Mouse (Mus musculus): Measurements from ENCODE around the gene Eif2ak4. TPM values are rescaled to one million over a fixed set of nuclear protein-coding genes. Genes with fewer than 3 reads are reported as not detected.
A peak's percentile ranks its signal among the peaks of the same experiment; 100 is the strongest.

The Eif2ak4 gene
- polyA plus RNA-seq, 1 experiment from 2014 or later, result 11.8 TPM

GRCm38 (mm10) chr2:118445696-118446674 is 57.6 kb downstream of the Eif2ak4 start:
- ATAC-seq (ENCODE audit: low FRiP score) (no peak), DNase-seq (ENCODE audit: low spot score, missing footprints) (no peak)
- Histone ChIP-seq H3K4me3 (ENCODE audit: low read depth, low read length) (no peak overlapping the region), H3K36me3 (ENCODE audit: control insufficient read depth, insufficient read depth, low read length) (no peaks in the 10 kb centered on the region), H3K4me2 (no peak overlapping the region), H3K27me3 (ENCODE audit: control insufficient read depth, insufficient read depth, low read length) (no peaks in the 10 kb centered on the region), H3K4me1 (ENCODE audit: control insufficient read depth, insufficient read depth, low read length) (peaks cover 3% of the 10 kb centered on the region), H3K9ac (ENCODE audit: low read length) (no peak overlapping the region), H3K9me3 (ENCODE audit: control insufficient read depth, low read length) (no peaks in the 10 kb centered on the region), H3K27ac (ENCODE audit: low read depth, low read length) (no peak overlapping the region)
- 86% methylated on average over 13 of the region's 13 CpGs for WGBS

- no peaks in the 10 kb centered on the region for H3K9me3 ChIP-seq (ENCODE audit: control insufficient read depth, low read length)
- H3K27me3 ChIP-seq (ENCODE audit: control insufficient read depth, insufficient read depth, low read length), result no peaks in the 10 kb centered on the region
- H3K4me1 ChIP-seq (ENCODE audit: control insufficient read depth, insufficient read depth, low read length), result peaks cover 3% of the 10 kb centered on the region
- H3K36me3 ChIP-seq (ENCODE audit: control insufficient read depth, insufficient read depth, low read length), result peaks cover 3% of the 10 kb centered on the region; the same call in 1 of the 2 replicates
- no peak overlapping the region for H3K9ac ChIP-seq (ENCODE audit: low read length)
- no peak overlapping the region for H3K27ac ChIP-seq (ENCODE audit: low read depth, low read length)
- ATAC-seq (ENCODE audit: low FRiP score), result no peak
- no peak for DNase-seq (ENCODE audit: low spot score, missing footprints)
- 66% methylated on average over 12 of the region's 12 CpGs for WGBS
- H3K4me2 ChIP-seq, result no peak overlapping the region
- H3K4me3 ChIP-seq (ENCODE audit: low read depth, low read length), result no peak overlapping the region
These were observed 59.8 kb downstream of the Eif2ak4 start for GRCm38 (mm10) chr2:118448181-118448580.

GRCm38 (mm10) chr2:118451056-118451455 is 62.6 kb downstream of the Eif2ak4 start:
- Histone ChIP-seq H3K4me2 (no peak overlapping the region), H3K36me3 (ENCODE audit: control insufficient read depth, insufficient read depth, low read length) (peaks cover 3% of the 10 kb centered on the region; the same call in 1 of the 2 replicates), H3K4me3 (ENCODE audit: low read depth, low read length) (no peak overlapping the region), H3K9ac (ENCODE audit: low read length) (no peak overlapping the region), H3K9me3 (ENCODE audit: control insufficient read depth, low read length) (no peaks in the 10 kb centered on the region), H3K27me3 (ENCODE audit: control insufficient read depth, insufficient read depth, low read length) (no peaks in the 10 kb centered on the region), H3K4me1 (ENCODE audit: control insufficient read depth, insufficient read depth, low read length) (peaks cover 3% of the 10 kb centered on the region), H3K27ac (ENCODE audit: low read depth, low read length) (no peak overlapping the region)
- DNase-seq (ENCODE audit: low spot score, missing footprints) (no peak), ATAC-seq (ENCODE audit: low FRiP score) (no peak)
- WGBS, result 87% methylated on average over 6 of the region's 6 CpGs

GRCm38 (mm10) chr2:118457029-118457428 is 68.6 kb downstream of the Eif2ak4 start:
- no peak overlapping the region for H3K4me2 ChIP-seq

GRCm38 (mm10) chr2:118457463-118458261 is 69.2 kb downstream of the Eif2ak4 start:
- no peak overlapping the region for H3K4me3 ChIP-seq (ENCODE audit: low read depth, low read length)
- WGBS, result 80% methylated on average over 13 of the region's 13 CpGs
- no peak overlapping the region for H3K9ac ChIP-seq (ENCODE audit: low read length)
- peak; percentile 76 for ATAC-seq (ENCODE audit: low FRiP score)
- 0 out of 2 replicates have a peak overlapping the region, but pooled peaks have one; percentile 2 for H3K27ac ChIP-seq (ENCODE audit: low read depth, low read length)
- H3K36me3 ChIP-seq (ENCODE audit: control insufficient read depth, insufficient read depth, low read length), result peaks cover 4% of the 10 kb centered on the region; the same call in 1 of the 2 replicates
- no peaks in the 10 kb centered on the region for H3K4me1 ChIP-seq (ENCODE audit: control insufficient read depth, insufficient read depth, low read length)
- H3K9me3 ChIP-seq (ENCODE audit: control insufficient read depth, low read length), result no peaks in the 10 kb centered on the region
- no peak overlapping the region for H3K4me2 ChIP-seq
- H3K27me3 ChIP-seq (ENCODE audit: control insufficient read depth, insufficient read depth, low read length), result no peaks in the 10 kb centered on the region
- DNase-seq (ENCODE audit: low spot score, missing footprints), result no peak

More at GRCm38 (mm10) chr2:118457029-118457428, 68.6 kb downstream of the Eif2ak4 start:
- H3K9me3 ChIP-seq (ENCODE audit: control insufficient read depth, low read length), result no peaks in the 10 kb centered on the region
- no peaks in the 10 kb centered on the region for H3K4me1 ChIP-seq (ENCODE audit: control insufficient read depth, insufficient read depth, low read length)
- peaks cover 2% of the 10 kb centered on the region; the same call in 1 of the 2 replicates for H3K36me3 ChIP-seq (ENCODE audit: control insufficient read depth, insufficient read depth, low read length)
- no peaks in the 10 kb centered on the region for H3K27me3 ChIP-seq (ENCODE audit: control insufficient read depth, insufficient read depth, low read length)
- no peak for DNase-seq (ENCODE audit: low spot score, missing footprints)
- H3K4me3 ChIP-seq (ENCODE audit: low read depth, low read length), result no peak overlapping the region
- H3K27ac ChIP-seq (ENCODE audit: low read depth, low read length), result no peak overlapping the region
- WGBS, result 91% methylated on average over 3 of the region's 3 CpGs
- no peak overlapping the region for H3K9ac ChIP-seq (ENCODE audit: low read length)
- no peak for ATAC-seq (ENCODE audit: low FRiP score)

GRCm38 (mm10) chr2:118461480-118462165 is 73.2 kb downstream of the Eif2ak4 start:
- no peak overlapping the region for H3K4me3 ChIP-seq (ENCODE audit: low read depth, low read length)
- H3K9ac ChIP-seq (ENCODE audit: low read length), result no peak overlapping the region
- no peaks in the 10 kb centered on the region for H3K4me1 ChIP-seq (ENCODE audit: control insufficient read depth, insufficient read depth, low read length)
- ATAC-seq (ENCODE audit: low FRiP score) (no peak), DNase-seq (ENCODE audit: low spot score, missing footprints) (no peak)
- H3K9me3 ChIP-seq (ENCODE audit: control insufficient read depth, low read length), result no peaks in the 10 kb centered on the region
- no peaks in the 10 kb centered on the region for H3K27me3 ChIP-seq (ENCODE audit: control insufficient read depth, insufficient read depth, low read length)
- peaks cover 4% of the 10 kb centered on the region; the same call in 1 of the 2 replicates for H3K36me3 ChIP-seq (ENCODE audit: control insufficient read depth, insufficient read depth, low read length)
- no peak overlapping the region for H3K27ac ChIP-seq (ENCODE audit: low read depth, low read length)
- no peak overlapping the region for H3K4me2 ChIP-seq
- WGBS, result 80% methylated on average over 16 of the region's 16 CpGs

- Histone ChIP-seq H3K36me3 (ENCODE audit: control insufficient read depth, insufficient read depth, low read length) (peaks cover 6% of the 10 kb centered on the region; the same call in 1 of the 2 replicates), H3K4me2 (no peak overlapping the region), H3K9me3 (ENCODE audit: control insufficient read depth, low read length) (no peaks in the 10 kb centered on the region), H3K27me3 (ENCODE audit: control insufficient read depth, insufficient read depth, low read length) (no peaks in the 10 kb centered on the region), H3K9ac (ENCODE audit: low read length) (no peak overlapping the region), H3K27ac (ENCODE audit: low read depth, low read length) (no peak overlapping the region), H3K4me3 (ENCODE audit: low read depth, low read length) (no peak overlapping the region), H3K4me1 (ENCODE audit: control insufficient read depth, insufficient read depth, low read length) (no peaks in the 10 kb centered on the region)
- DNase-seq (ENCODE audit: low spot score, missing footprints) (no peak), ATAC-seq (ENCODE audit: low FRiP score) (no peak)
- WGBS, result 85% methylated on average over 5 of the region's 5 CpGs
These were observed 75.1 kb downstream of the Eif2ak4 start for GRCm38 (mm10) chr2:118463480-118463879.

GRCm38 (mm10) chr2:118464450-118464849 is 76.0 kb downstream of the Eif2ak4 start:
- Histone ChIP-seq H3K9me3 (ENCODE audit: control insufficient read depth, low read length) (no peaks in the 10 kb centered on the region), H3K36me3 (ENCODE audit: control insufficient read depth, insufficient read depth, low read length) (peaks cover 6% of the 10 kb centered on the region; the same call in 1 of the 2 replicates), H3K27ac (ENCODE audit: low read depth, low read length) (no peak overlapping the region), H3K9ac (ENCODE audit: low read length) (no peak overlapping the region), H3K4me1 (ENCODE audit: control insufficient read depth, insufficient read depth, low read length) (no peaks in the 10 kb centered on the region), H3K27me3 (ENCODE audit: control insufficient read depth, insufficient read depth, low read length) (no peaks in the 10 kb centered on the region), H3K4me2 (no peak overlapping the region), H3K4me3 (ENCODE audit: low read depth, low read length) (no peak overlapping the region)
- 87% methylated on average over 3 of the region's 3 CpGs for WGBS
- DNase-seq (ENCODE audit: low spot score, missing footprints) (no peak), ATAC-seq (ENCODE audit: low FRiP score) (no peak)

Measured in midbrain, embryonic 11.5 days (tissue).